Mouse (Mus musculus): ENCODE measurements around the gene Gm10354.
"Not testable (repeated sequence)": the region's sequence is repeated elsewhere in the genome, so short reads cannot be mapped to it uniquely, and the experiment has no call there.

Gene Gm10354

GRCm38 (mm10) chr5:14955928-14956706 is 22.6 kb downstream of the Gm10354 start:
- DNase-seq (ENCODE audit: low spot score), result not testable (repeated sequence)

- not testable (repeated sequence) for DNase-seq (ENCODE audit: low spot score)
These were observed 25.1 kb downstream of the Gm10354 start for GRCm38 (mm10) chr5:14953587-14953986.

- DNase-seq (ENCODE audit: low spot score), result not testable (repeated sequence)
These were observed 26.0 kb downstream of the Gm10354 start for GRCm38 (mm10) chr5:14952749-14953148.

- not testable (repeated sequence) for DNase-seq (ENCODE audit: low spot score)
These were observed 26.9 kb downstream of the Gm10354 start for GRCm38 (mm10) chr5:14951822-14952221.

- DNase-seq (ENCODE audit: low spot score), result not testable (repeated sequence)
These were observed 31.1 kb downstream of the Gm10354 start for GRCm38 (mm10) chr5:14947482-14948198.

- DNase-seq (ENCODE audit: low spot score), result not testable (repeated sequence)
These were observed 33.2 kb downstream of the Gm10354 start for GRCm38 (mm10) chr5:14945524-14945923.

- DNase-seq (ENCODE audit: low spot score), result not testable (repeated sequence)
These were observed 37.7 kb downstream of the Gm10354 start for GRCm38 (mm10) chr5:14941043-14941442.

- not testable (repeated sequence) for DNase-seq (ENCODE audit: low spot score)
These were observed 40.4 kb downstream of the Gm10354 start, which contains the start of gene Speer4e for GRCm38 (mm10) chr5:14938329-14938728. Gene Speer4e, minus strand, starts transcription at chr5:14938429.

GRCm38 (mm10) chr5:14933721-14934120 is 45.0 kb downstream of the Gm10354 start:
- DNase-seq (ENCODE audit: low spot score), result not testable (repeated sequence)

GRCm38 (mm10) chr5:14927047-14927446 is 51.7 kb downstream of the Gm10354 start:
- DNase-seq (ENCODE audit: low spot score), result not testable (repeated sequence)

Measured in urinary bladder, postnatal 25 days (tissue).